Mouse (Mus musculus) stomach, embryonic 16.5 days (tissue): ENCODE measurements around the gene Gpx4. TPM values are rescaled to one million over a fixed set of nuclear protein-coding genes. Genes with fewer than 3 reads are reported as not detected.

Experiments
- ATAC-seq: fragments of 200-750 bp; cut with Nextera tagmentation; 2 replicates; pipeline ENCODE4 v1.8.0; 2017; ENCODE audit warnings: moderate number of reproducible peaks, moderate TSS enrichment; ENCODE audit not compliant: insufficient read depth, low FRiP score
- H3K27ac ChIP-seq: fragments of 300-500 bp; sonication (generic); 2 replicates; pipeline ENCODE4 v1.5.1; 2014; ENCODE audit warnings: low read length
- H3K27me3 ChIP-seq: fragments of 300-500 bp; sonication (generic); 2 replicates; pipeline ENCODE4 v1.6.1; 2014; ENCODE audit warnings: low read length, control low read depth, mixed read lengths; ENCODE audit not compliant: control insufficient read depth, insufficient read depth
- H3K36me3 ChIP-seq: fragments of 300-500 bp; sonication (generic); 2 replicates; pipeline ENCODE4 v1.6.1; 2014; ENCODE audit warnings: low read length; ENCODE audit not compliant: control insufficient read depth, insufficient read depth
- H3K4me1 ChIP-seq: fragments of 300-500 bp; sonication (generic); 2 replicates; pipeline ENCODE4 v1.6.1; 2014; ENCODE audit warnings: low read length, control low read depth, mixed read lengths; ENCODE audit not compliant: control insufficient read depth, insufficient read depth
- H3K4me2 ChIP-seq: fragments of 300-500 bp; sonication (generic); 2 replicates; pipeline ENCODE4 v1.6.1; 2014; ENCODE audit warnings: low read depth, low read length, mixed read lengths
- H3K4me3 ChIP-seq: fragments of 300-500 bp; sonication (generic); replicated peaks from 2 replicates; pipeline ENCODE4 v1.5.1; 2014; ENCODE audit warnings: mild to moderate bottlenecking, low read length
- H3K9ac ChIP-seq: fragments of 300-500 bp; sonication (generic); 2 replicates; pipeline ENCODE4 v1.6.1; 2014; ENCODE audit warnings: low read length
- H3K9me3 ChIP-seq: fragments of 300-500 bp; sonication (generic); replicated peaks from 2 replicates; pipeline ENCODE4 v1.6.1; 2016; ENCODE audit warnings: low read length, control low read depth; ENCODE audit not compliant: control insufficient read depth
- WGBS: fragments of 180-500 bp; shearing (Covaris S2); extraction: QIAGEN DNeasy Blood & Tissue Kit; methylation state at CpG from one replicate; pipeline ENCODE4 v1.1.7; 2014; 5-methylcytosine and 5-hydroxymethylcytosine counted together
- polyA plus RNA-seq: library from polyadenylated mRNA; unstranded; fragments of >200 nt; fragmentation: Nextera tagmentation; extraction: Ambion mirVana; gene quantifications from 2 replicates; pipeline ENCODE4 v1.2.1, GENCODE M21; 2015

The Gpx4 gene
- 445 and 507 TPM in 2 replicates for polyA plus RNA-seq

- H3K4me1 ChIP-seq = peaks cover 16% of the 10 kb centered on the region
- ATAC-seq = no peak
- H3K9me3 ChIP-seq = no peaks in the 10 kb centered on the region
- no peaks in the 10 kb centered on the region for H3K27me3 ChIP-seq
- H3K27ac ChIP-seq = peak within 1 kb of the TSS; percentile 49; the same call in 1 of the 2 replicates
- H3K4me2 ChIP-seq = no peak within 1 kb of the TSS
- H3K4me3 ChIP-seq = no peak within 1 kb of the TSS
- H3K36me3 ChIP-seq = no peaks in the 10 kb centered on the region
- peak within 1 kb of the TSS; percentile 3; the same call in 1 of the 2 replicates for H3K9ac ChIP-seq
- 61% methylated on average over 9 of the region's 9 CpGs for WGBS
Observed at GRCm38 (mm10) chr10:80047041-80047565, at the start of gene Gpx4. Gpx4 (plus strand) TSS chr10:80047166.

- WGBS = 10% methylated on average over 15 of the region's 15 CpGs
- Histone ChIP-seq H3K4me2 (peak overlapping the region; percentile 88), H3K9me3 (no peaks in the 10 kb centered on the region), H3K4me1 (peaks cover 14% of the 10 kb centered on the region), H3K27ac (peak overlapping the region; percentile 63; the same call in 1 of the 2 replicates), H3K9ac (peak overlapping the region; percentile 29; the same call in 1 of the 2 replicates), H3K27me3 (no peaks in the 10 kb centered on the region), H3K36me3 (peaks cover 9% of the 10 kb centered on the region), H3K4me3 (peak overlapping the region; percentile 50)
- ATAC-seq = no peak
Observed at GRCm38 (mm10) chr10:79997819-79998218, 49.1 kb upstream of the Gpx4 start.

GRCm38 (mm10) chr10:80001945-80002344, 45.0 kb upstream of the Gpx4 start:
- Histone ChIP-seq H3K4me2 (no peak overlapping the region), H3K27ac (peak overlapping the region; percentile 35)
- 57% methylated on average over 9 of the region's 9 CpGs for WGBS

GRCm38 (mm10) chr10:80002829-80003228, 44.1 kb upstream of the Gpx4 start:
- no peak overlapping the region for H3K4me2 ChIP-seq

More at GRCm38 (mm10) chr10:80001945-80002344, 45.0 kb upstream of the Gpx4 start:
- no peaks in the 10 kb centered on the region for H3K9me3 ChIP-seq
- peaks cover 24% of the 10 kb centered on the region for H3K4me1 ChIP-seq
- peak; percentile 35; the same call in 1 of the 2 replicates for ATAC-seq
- no peaks in the 10 kb centered on the region for H3K36me3 ChIP-seq
- H3K9ac ChIP-seq = no peak overlapping the region
- H3K27me3 ChIP-seq = no peaks in the 10 kb centered on the region
- no peak overlapping the region for H3K4me3 ChIP-seq

GRCm38 (mm10) chr10:80003374-80004232, 43.4 kb upstream of the Gpx4 start:
- H3K4me1 ChIP-seq = peaks cover 14% of the 10 kb centered on the region
- H3K27me3 ChIP-seq = no peaks in the 10 kb centered on the region
- WGBS = 63% methylated on average over 9 of the region's 9 CpGs
- no peak for ATAC-seq
- H3K9ac ChIP-seq = peak overlapping the region; percentile 41; the same call in 1 of the 2 replicates
- no peak overlapping the region for H3K4me2 ChIP-seq
- H3K27ac ChIP-seq = peak overlapping the region; percentile 43; the same call in 1 of the 2 replicates
- no peaks in the 10 kb centered on the region for H3K9me3 ChIP-seq
- no peak overlapping the region for H3K4me3 ChIP-seq
- no peaks in the 10 kb centered on the region for H3K36me3 ChIP-seq

More at GRCm38 (mm10) chr10:80002829-80003228, 44.1 kb upstream of the Gpx4 start:
- no peak for ATAC-seq
- no peaks in the 10 kb centered on the region for H3K27me3 ChIP-seq
- no peak overlapping the region for H3K4me3 ChIP-seq
- H3K9ac ChIP-seq = peak overlapping the region; percentile 41
- H3K9me3 ChIP-seq = no peaks in the 10 kb centered on the region
- H3K36me3 ChIP-seq = no peaks in the 10 kb centered on the region
- peaks cover 19% of the 10 kb centered on the region for H3K4me1 ChIP-seq
- no peak overlapping the region for H3K27ac ChIP-seq
- 37% methylated on average over 21 of the region's 21 CpGs for WGBS

GRCm38 (mm10) chr10:80004233-80004705, 42.7 kb upstream of the Gpx4 start:
- Histone ChIP-seq H3K4me1 (peaks cover 14% of the 10 kb centered on the region), H3K27ac (no peak overlapping the region), H3K4me3 (no peak overlapping the region), H3K4me2 (no peak overlapping the region), H3K9me3 (no peaks in the 10 kb centered on the region), H3K9ac (no peak overlapping the region), H3K36me3 (no peaks in the 10 kb centered on the region), H3K27me3 (no peaks in the 10 kb centered on the region)
- 85% methylated on average over 8 of the region's 8 CpGs for WGBS
- ATAC-seq = no peak

GRCm38 (mm10) chr10:80011740-80012139, 35.2 kb upstream of the Gpx4 start:
- no peak overlapping the region for H3K9ac ChIP-seq
- H3K36me3 ChIP-seq = peaks cover 17% of the 10 kb centered on the region
- 85% methylated on average over 6 of the region's 6 CpGs for WGBS
- no peak overlapping the region for H3K4me3 ChIP-seq
- H3K4me2 ChIP-seq = no peak overlapping the region
- no peak for ATAC-seq
- H3K27ac ChIP-seq = no peak overlapping the region
- H3K4me1 ChIP-seq = no peaks in the 10 kb centered on the region
- peaks cover 15% of the 10 kb centered on the region for H3K9me3 ChIP-seq
- H3K27me3 ChIP-seq = peaks cover 20% of the 10 kb centered on the region

GRCm38 (mm10) chr10:80013609-80014008, 33.4 kb upstream of the Gpx4 start:
- Histone ChIP-seq H3K4me3 (no peak overlapping the region), H3K36me3 (peaks cover 17% of the 10 kb centered on the region), H3K27ac (no peak overlapping the region), H3K4me2 (no peak overlapping the region), H3K9me3 (peaks cover 15% of the 10 kb centered on the region), H3K4me1 (peaks cover 5% of the 10 kb centered on the region), H3K9ac (no peak overlapping the region), H3K27me3 (peaks cover 20% of the 10 kb centered on the region)
- WGBS = 44% methylated on average over 25 of the region's 25 CpGs
- no peak for ATAC-seq
